Mouse (Mus musculus) CH12.LX (cell line): Measurements from ENCODE around the gene Ripk4. TPM values are rescaled to one million over a fixed set of nuclear protein-coding genes. Genes with fewer than 3 reads are reported as not detected.

Source experiments
- DNase-seq: peaks from one replicate; pipeline ENCODE4 v3.0.0-alpha.2; 2013; ENCODE audit errors: extremely low read depth
- H3K27ac ChIP-seq: 2 replicates; pipeline ENCODE4 v1.5.1; 2012; ENCODE audit warnings: low read depth, mild to moderate bottlenecking, control low read depth, moderate library complexity; ENCODE audit not compliant: insufficient read depth
- H3K27me3 ChIP-seq: replicated peaks from 2 replicates; pipeline ENCODE3; 2012; ENCODE audit warnings: inconsistent platforms
- H3K36me3 ChIP-seq, 2 experiments: replicated peaks in 1 of 2; 2 replicates each; pipeline versions ENCODE3 to v1.6.1; 2012; ENCODE audit warnings: inconsistent platforms in 1 of 2, low read length in 1 of 2, mild to moderate bottlenecking in 1 of 2, mixed read lengths in 1 of 2, moderate library complexity in 1 of 2; ENCODE audit not compliant: control insufficient read depth in 1 of 2, insufficient read depth in 1 of 2
- H3K4me1 ChIP-seq, 2 experiments: 2 replicates each; pipeline ENCODE4 v1.6.1; 2012; ENCODE audit warnings: inconsistent platforms in 1 of 2, moderate library complexity in 1 of 2; ENCODE audit not compliant: insufficient read depth in 2 of 2, control insufficient read depth in 1 of 2
- H3K4me2 ChIP-seq: 2 replicates; pipeline ENCODE4 v1.6.1; 2012; ENCODE audit warnings: low read depth, mild to moderate bottlenecking, control low read depth; ENCODE audit not compliant: poor library complexity, insufficient read depth, severe bottlenecking
- H3K4me3 ChIP-seq, 3 experiments: fragments of 150-350 bp in 1 of 3; sonication (generic) in 1 of 3; replicated peaks in 1 of 3; 2 replicates each; pipeline versions ENCODE3 to v1.5.1; 2011 to 2012; ENCODE audit warnings: low read depth in 2 of 3, low read length in 2 of 3, mild to moderate bottlenecking in 2 of 3, moderate library complexity in 2 of 3, control low read depth in 1 of 3, improper control_type of control experiment in 1 of 3, inconsistent platforms in 1 of 3, mixed read lengths in 1 of 3; ENCODE audit not compliant: poor library complexity in 1 of 3
- H3K79me2 ChIP-seq: replicated peaks from 2 replicates; pipeline ENCODE4 v1.6.1; 2012; ENCODE audit warnings: mild to moderate bottlenecking, moderate library complexity; ENCODE audit not compliant: control insufficient read depth, poor library complexity, insufficient read depth, severe bottlenecking; ENCODE audit errors: extremely low read depth
- H3K9ac ChIP-seq: 2 replicates; pipeline ENCODE4 v1.6.1; 2012; ENCODE audit warnings: low read depth, mild to moderate bottlenecking, control low read depth, moderate library complexity; ENCODE audit not compliant: insufficient read depth
- H3K9me3 ChIP-seq: replicated peaks from 2 replicates; pipeline ENCODE3; 2012; ENCODE audit warnings: low read length, inconsistent platforms, mixed read lengths
- BHLHE40 ChIP-seq: IDR thresholded peaks from 2 replicates; pipeline ENCODE4 v1.6.1; 2011; ENCODE audit warnings: mild to moderate bottlenecking, low read depth, low read length, improper control_type of control experiment
- CHD1 ChIP-seq: IDR thresholded peaks from 2 replicates; pipeline ENCODE4 v1.6.1; 2012; ENCODE audit warnings: low read depth, low read length, improper control_type of control experiment, inconsistent platforms
- E2F4 ChIP-seq: IDR thresholded peaks from 2 replicates; pipeline ENCODE4 v1.6.1; 2011; ENCODE audit warnings: low read depth, low read length, improper control_type of control experiment; ENCODE audit not compliant: insufficient replicate concordance
- ELF1 ChIP-seq: IDR thresholded peaks from 2 replicates; pipeline ENCODE4 v1.6.1; 2014; ENCODE audit warnings: low read depth, mild to moderate bottlenecking, inconsistent platforms, low read length, improper control_type of control experiment
- EP300 ChIP-seq: IDR thresholded peaks from 2 replicates; pipeline ENCODE4 v1.6.1; 2011; ENCODE audit warnings: low read length, improper control_type of control experiment
- GABPA ChIP-seq: IDR thresholded peaks from 2 replicates; pipeline ENCODE4 v1.6.1; 2012; ENCODE audit warnings: low read depth, low read length, improper control_type of control experiment, inconsistent platforms; ENCODE audit not compliant: insufficient replicate concordance
- HCFC1 ChIP-seq: IDR thresholded peaks from 2 replicates; pipeline ENCODE4 v1.6.1; 2012; ENCODE audit warnings: low read depth, mild to moderate bottlenecking, inconsistent platforms, low read length, improper control_type of control experiment
- IRF4 ChIP-seq: IDR thresholded peaks from 2 replicates; pipeline ENCODE4 v1.6.1; 2014; ENCODE audit warnings: low read depth, mild to moderate bottlenecking, inconsistent platforms, low read length, improper control_type of control experiment
- JUND ChIP-seq: conservative IDR thresholded peaks from 2 replicates; pipeline ENCODE4 v1.6.1; 2011; ENCODE audit warnings: low read depth, low read length, improper control_type of control experiment
- MAX ChIP-seq: IDR thresholded peaks from 2 replicates; pipeline ENCODE4 v1.6.1; 2011; ENCODE audit warnings: low read length, improper control_type of control experiment
- MAZ ChIP-seq: IDR thresholded peaks from 2 replicates; pipeline ENCODE4 v1.6.1; 2012; ENCODE audit warnings: low read depth, mild to moderate bottlenecking, inconsistent platforms, low read length, improper control_type of control experiment, moderate library complexity
- MXI1 ChIP-seq: IDR thresholded peaks from 2 replicates; pipeline ENCODE4 v1.6.1; 2011; ENCODE audit warnings: mild to moderate bottlenecking, low read depth, low read length, improper control_type of control experiment
- NELFE ChIP-seq: IDR thresholded peaks from 2 replicates; pipeline ENCODE4 v1.6.1; 2011; ENCODE audit warnings: low read depth, low read length, improper control_type of control experiment
- NRF1 ChIP-seq: IDR thresholded peaks from 2 replicates; pipeline ENCODE4 v1.6.1; 2014; ENCODE audit warnings: low read depth, mild to moderate bottlenecking, inconsistent platforms, low read length, improper control_type of control experiment, moderate library complexity
- POLR2A ChIP-seq: IDR thresholded peaks from 2 replicates; pipeline ENCODE4 v1.6.1; 2011; ENCODE audit warnings: low read depth, mild to moderate bottlenecking, improper control_type of control experiment, low read length
- POLR2AphosphoS2 ChIP-seq: IDR thresholded peaks from 2 replicates; pipeline ENCODE4 v1.6.1; 2011; ENCODE audit warnings: low read depth, low read length, improper control_type of control experiment
- UBTF ChIP-seq: IDR thresholded peaks from 2 replicates; pipeline ENCODE4 v1.6.1; 2012; ENCODE audit warnings: low read depth, mild to moderate bottlenecking, inconsistent platforms, low read length, improper control_type of control experiment, moderate library complexity
- ZKSCAN1 ChIP-seq: IDR thresholded peaks from 2 replicates; pipeline ENCODE4 v1.6.1; 2012; ENCODE audit warnings: low read depth, inconsistent platforms, low read length, improper control_type of control experiment, borderline replicate concordance
- dilution Hi-C: fragments of 300-500 bp; cut with MboI; formaldehyde crosslinking; loops from 2 replicates; pipeline ENCODE4 v1.14.3; 2020; ENCODE audit warnings: low sequenced_read_pairs; ENCODE audit not compliant: extremely low pct_unique_long_range_greater_than_20kb, extremely low pct_ligation_motif_present
- in situ Hi-C: fragments of 300-500 bp; cut with MboI; formaldehyde crosslinking; loops from 3 replicates; pipeline ENCODE4 v1.14.3; 2019; ENCODE audit warnings: low sequenced_read_pairs, low pct_ligation_motif_present, low pct_unique_long_range_greater_than_20kb, mixed read lengths
- polyA plus RNA-seq: library from polyadenylated mRNA; unstranded; fragments of >175 nt; gene quantifications from 2 replicates; pipeline ENCODE4 v1.2.1, GENCODE M21; 2012; ENCODE audit warnings: low read depth; ENCODE audit not compliant: insufficient read length
- total RNA-seq, 2 experiments: library from RNA; depleted of rRNA; stranded (reverse); fragments of 300-350 nt in 1 of 2; fragments of >200 nt in 1 of 2; gene quantifications; 2 replicates each; pipeline ENCODE4 v1.2.3; 2012 to 2014

Ripk4 gene
- total and polyA plus RNA-seq, 3 experiments, result 0.04 to 0.09 TPM; not detected in 1

DNA sequence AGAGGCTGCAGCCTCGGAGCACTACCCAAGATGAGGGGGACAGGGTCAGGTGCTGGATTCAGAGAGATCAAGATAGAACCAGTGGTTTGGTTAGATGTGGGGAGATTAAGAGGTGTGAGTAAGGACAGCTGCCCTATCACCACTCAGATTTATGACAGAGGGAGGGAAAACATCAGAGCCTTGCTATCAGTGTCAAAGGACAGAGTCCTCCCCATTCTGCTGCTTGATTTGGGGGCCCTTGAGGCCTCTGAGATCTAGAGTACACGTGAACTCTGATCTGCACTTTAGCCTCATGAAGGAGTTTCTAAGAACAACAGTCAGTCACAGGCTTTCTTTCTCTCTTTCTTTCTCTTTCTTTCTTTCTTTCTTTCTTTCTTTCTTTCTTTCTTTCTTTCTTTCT lies 30.0 kb downstream of the Ripk4 start:
- TF ChIP-seq POLR2A (no peak), CHD1 (no peak), HCFC1 (no peak), JUND (no peak), ZKSCAN1 (no peak), MAZ (no peak), GABPA (no peak), POLR2AphosphoS2 (no peak), E2F4 (no peak), NELFE (no peak), EP300 (no peak), NRF1 (no peak), UBTF (no peak), MAX (no peak)
- TF ChIP-seq, all 38 proteins: peak for 0
- in situ Hi-C loops, result no loop called here
- no peaks in the 10 kb centered on the region for H3K4me1 ChIP-seq
- no peak for DNase-seq
- no peaks in the 10 kb centered on the region for H3K9me3 ChIP-seq
- H3K4me3 ChIP-seq, result no peak overlapping the region
- H3K27me3 ChIP-seq, result peaks cover 2% of the 10 kb centered on the region
- H3K4me2 ChIP-seq, result no peak overlapping the region
- H3K9ac ChIP-seq, result no peak overlapping the region
- H3K79me2 ChIP-seq, result no peaks in the 10 kb centered on the region
- H3K36me3 ChIP-seq, result no peaks in the 10 kb centered on the region
- dilution Hi-C loops, result no loop called here
- H3K27ac ChIP-seq, result no peak overlapping the region

DNA sequence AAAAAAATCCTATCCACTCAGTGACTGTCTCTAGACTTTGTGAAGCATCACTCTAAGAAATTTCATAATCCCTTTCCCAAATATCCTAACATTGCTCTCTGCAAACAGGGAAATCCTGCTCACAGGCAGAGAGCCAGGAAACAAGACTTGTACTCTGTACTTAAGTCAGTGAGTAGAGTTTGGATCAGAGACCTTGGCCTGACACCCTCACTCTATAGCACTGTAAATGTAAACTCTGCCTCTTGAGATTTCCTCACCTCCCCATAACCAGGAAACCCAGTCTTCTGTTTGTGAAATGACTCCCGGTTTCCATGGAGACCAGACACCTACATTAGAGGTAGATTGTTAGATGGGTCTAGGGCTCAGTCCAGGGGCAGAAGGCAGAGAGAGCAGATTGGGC lies 33.3 kb downstream of the Ripk4 start:
- in situ Hi-C loops (no loop called here), dilution Hi-C loops (no loop called here)
- Histone ChIP-seq H3K27me3 (peaks cover 4% of the 10 kb centered on the region), H3K27ac (no peak overlapping the region), H3K4me2 (no peak overlapping the region), H3K9me3 (no peaks in the 10 kb centered on the region), H3K79me2 (no peaks in the 10 kb centered on the region), H3K4me3 (no peak overlapping the region), H3K9ac (no peak overlapping the region), H3K4me1 (0 out of 4 replicates have a peak, but pooled peaks cover 0 to 4% of the 10 kb centered on the region in 2 experiments), H3K36me3 (no peaks in the 10 kb centered on the region)
- DNase-seq, result no peak
- TF ChIP-seq IRF4 (no peak), BHLHE40 (no peak), ELF1 (no peak), MXI1 (no peak)
